ENCODE assay signal across 8 mouse cellular contexts in the genomic region with DNA sequence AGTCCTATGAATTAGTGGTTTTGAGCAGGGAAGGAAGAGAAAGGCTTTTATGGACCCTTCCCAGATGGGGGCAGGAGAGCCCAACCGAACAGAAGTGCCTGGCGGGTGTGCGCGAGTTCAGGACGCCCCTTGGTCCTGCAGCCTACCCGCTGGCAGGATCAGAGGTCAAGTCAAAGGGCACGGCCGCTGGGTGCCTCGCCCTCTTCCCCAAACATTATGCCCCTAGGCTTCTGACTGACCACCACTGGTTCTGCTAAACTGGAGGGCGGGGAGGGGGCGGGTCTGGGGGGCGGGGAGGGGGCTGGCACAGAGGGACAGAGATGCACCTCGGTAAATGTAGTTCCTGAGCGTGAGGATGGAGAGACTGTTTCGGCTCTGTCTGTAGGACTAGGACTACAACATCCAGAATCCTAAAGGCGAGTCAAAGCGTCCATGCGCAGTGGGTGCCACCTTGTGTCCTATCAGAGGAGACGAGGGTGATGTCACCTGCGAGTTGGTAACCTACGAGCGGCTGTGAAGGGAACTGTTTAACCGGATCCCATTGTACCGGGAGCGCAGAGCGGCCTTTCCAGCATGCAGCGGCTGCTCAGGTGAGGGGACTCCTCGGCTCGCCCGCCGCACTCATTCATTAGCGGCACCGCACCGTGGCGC. TPM values are rescaled to one million over a fixed set of nuclear protein-coding genes. Genes with fewer than 3 reads are reported as not detected.
DNase-seq lines count a peak whose midpoint lies in the region; ATAC-seq and TF ChIP-seq lines count a peak whose summit lies in the region.

A gene (plus strand): TSS at position 472 of the 651 bp plus-strand sequence.

- no peaks in the 10 kb centered on the region for H3K27me3 ChIP-seq in embryonic facial prominence, embryonic 15.5 days
- H3K27me3 ChIP-seq in limb, embryonic 14.5 days (ENCODE audit: control insufficient read depth, insufficient read depth, low read length) = no peaks in the 10 kb centered on the region
- H3K27me3 ChIP-seq in midbrain, postnatal 0 days (ENCODE audit: insufficient read depth, low read length) = no peaks in the 10 kb centered on the region

- no peaks in the 10 kb centered on the region for H3K4me1 ChIP-seq in bone marrow, adult 2 months (ENCODE audit: control insufficient read depth, insufficient read depth, low read length)
- H3K4me1 ChIP-seq in embryonic facial prominence, embryonic 15.5 days = peaks cover 29% of the 10 kb centered on the region
- H3K4me1 ChIP-seq in limb, embryonic 14.5 days (ENCODE audit: control insufficient read depth, insufficient read depth, low read length) = peaks cover 14% of the 10 kb centered on the region
- peaks cover 8% of the 10 kb centered on the region for H3K4me1 ChIP-seq in midbrain, postnatal 0 days (ENCODE audit: insufficient read depth, low read length)

- TF ChIP-seq CTCF in bone marrow, adult 2 months (IDR thresholded peaks at IDR 0.05; ENCODE audit: control insufficient read depth, insufficient read depth, low read length) = peak; percentile 16; the same call in 1 of the 2 replicates
- peak; percentile 51 for TF ChIP-seq CTCF in midbrain, postnatal 0 days (IDR thresholded peaks at IDR 0.05)

- no peaks in the 10 kb centered on the region for H3K36me3 ChIP-seq in embryonic facial prominence, embryonic 15.5 days
- no peaks in the 10 kb centered on the region for H3K36me3 ChIP-seq in limb, embryonic 14.5 days (ENCODE audit: control insufficient read depth, insufficient read depth, low read length)
- H3K36me3 ChIP-seq in midbrain, postnatal 0 days (ENCODE audit: insufficient read depth, low read length) = no peaks in the 10 kb centered on the region

- H3K4me2 ChIP-seq in embryonic facial prominence, embryonic 15.5 days (replicated peaks) = peak within 1 kb of the TSS; percentile 80
- peak within 1 kb of the TSS; percentile 97 for H3K4me2 ChIP-seq in limb, embryonic 14.5 days (replicated peaks; ENCODE audit: low read depth, low read length, severe bottlenecking)
- peak within 1 kb of the TSS; percentile 79 for H3K4me2 ChIP-seq in midbrain, postnatal 0 days (ENCODE audit: low read depth, low read length, poor library complexity, severe bottlenecking)

- peak; percentile 99 for DNase-seq in 416B (ENCODE audit: low read depth)
- DNase-seq in heart, adult 8-10 months (ENCODE audit: low spot score) = peak; percentile 97
- DNase-seq in kidney, adult 9 months = peak; percentile 99
- peak; percentile 100 for DNase-seq in limb, embryonic 14.5 days (ENCODE audit: low spot score)
- peak; percentile 100 for DNase-seq in midbrain, postnatal 0 days (ENCODE audit: low spot score)
- peak; percentile 72 to 74 for DNase-seq in spleen, postnatal 14 days (ENCODE audit: low spot score in 2 of 2)

- peak; percentile 88 for TF ChIP-seq POLR2A in bone marrow, adult 2 months (IDR thresholded peaks at IDR 0.05; ENCODE audit: borderline replicate concordance, control insufficient read depth, low read depth, low read length)
- TF ChIP-seq POLR2A in limb, embryonic 14.5 days (IDR thresholded peaks at IDR 0.05; ENCODE audit: borderline replicate concordance, extremely low read depth, insufficient read depth, insufficient read length) = peak; percentile 76; the same call in 1 of the 2 replicates

- ATAC-seq in embryonic facial prominence, embryonic 15.5 days (ENCODE audit: insufficient number of reproducible peaks, low FRiP score, low TSS enrichment, low read depth) = peak; percentile 100
- peak; percentile 100 for ATAC-seq in limb, embryonic 14.5 days (ENCODE audit: low FRiP score, low read depth)
- peak; percentile 100 for ATAC-seq in midbrain, postnatal 0 days (ENCODE audit: low FRiP score)

- peak within 1 kb of the TSS; percentile 78 for H3K9ac ChIP-seq in embryonic facial prominence, embryonic 15.5 days
- H3K9ac ChIP-seq in limb, embryonic 14.5 days (ENCODE audit: low read depth, low read length, severe bottlenecking) = peak within 1 kb of the TSS; percentile 82
- H3K9ac ChIP-seq in midbrain, postnatal 0 days (replicated peaks; ENCODE audit: low read length, poor library complexity, severe bottlenecking) = peak within 1 kb of the TSS; percentile 94

- H3K4me3 ChIP-seq in bone marrow, adult 2 months (replicated peaks; ENCODE audit: control insufficient read depth, low read depth, low read length) = peak within 1 kb of the TSS; percentile 95
- peak within 1 kb of the TSS; percentile 94 for H3K4me3 ChIP-seq in embryonic facial prominence, embryonic 15.5 days (replicated peaks)
- peak within 1 kb of the TSS; percentile 81 for H3K4me3 ChIP-seq in limb, embryonic 14.5 days (replicated peaks; ENCODE audit: low read length)
- peak within 1 kb of the TSS; percentile 92 for H3K4me3 ChIP-seq in midbrain, postnatal 0 days (ENCODE audit: low read depth, low read length)

- peak within 1 kb of the TSS; percentile 79 for H3K27ac ChIP-seq in bone marrow, adult 2 months (ENCODE audit: control insufficient read depth, insufficient read depth, low read depth, low read length, poor library complexity)
- H3K27ac ChIP-seq in embryonic facial prominence, embryonic 15.5 days (replicated peaks) = peak within 1 kb of the TSS; percentile 94
- H3K27ac ChIP-seq in limb, embryonic 14.5 days (replicated peaks; ENCODE audit: low read depth, low read length) = peak within 1 kb of the TSS; percentile 88
- H3K27ac ChIP-seq in midbrain, postnatal 0 days (ENCODE audit: low read depth, low read length) = peak within 1 kb of the TSS; percentile 97

- no peaks in the 10 kb centered on the region for H3K9me3 ChIP-seq in embryonic facial prominence, embryonic 15.5 days (replicated peaks)
- no peaks in the 10 kb centered on the region for H3K9me3 ChIP-seq in limb, embryonic 14.5 days (ENCODE audit: control insufficient read depth, low read length)
- H3K9me3 ChIP-seq in midbrain, postnatal 0 days (ENCODE audit: low read length) = no peaks in the 10 kb centered on the region

- WGBS in bone marrow, adult 2 months = under 1% methylated on average over 35 of the region's 35 CpGs
- under 1% methylated on average over 35 of the region's 35 CpGs for WGBS in embryonic facial prominence, embryonic 15.5 days
- whole genome bisulfite sequencing in limb, embryonic 14.5 days = under 1% methylated on average over 35 of the region's 35 CpGs
- under 1% methylated on average over 35 of the region's 35 CpGs for WGBS in midbrain, postnatal 0 days

RNA-seq across cellular contexts. Expression of the gene that starts here (rescaled TPM):
- polyA plus RNA-seq in bone marrow, adult 2 months (2011; ENCODE audit: insufficient read depth, insufficient read length, low replicate concordance, missing spikeins) = 23.0 and 36.2 TPM in 2 replicates
- 11.7 TPM in 2 replicates for polyA plus RNA-seq in embryonic facial prominence, embryonic 15.5 days (2015; fragmentation: Nextera tagmentation; extraction: Ambion mirVana)
- 10 to 100 TPM; 63.9 to 82.9 (median 76.6) TPM for total RNA-seq in heart, adult 8-10 months (2022)
- 9.3 and 10.7 TPM in 2 replicates for polyA plus RNA-seq in limb, embryonic 14.5 days (2012; rRNA removed)
- 11.3 and 11.8 TPM in 2 replicates for polyA plus RNA-seq in limb, embryonic 14.5 days (2014; fragmentation: Nextera tagmentation; extraction: Ambion mirVana)
- total RNA-seq in midbrain, postnatal 0 days (2014; rRNA removed) = 86.0 and 94.4 TPM in 2 replicates
- 25.8 and 27.3 TPM in 2 replicates for polyA plus RNA-seq in midbrain, postnatal 0 days (2015; fragmentation: Nextera tagmentation; extraction: Ambion mirVana)

Comparison
In these comparisons a context has a peak if more than half of its experiments do, and no peak if none do; other contexts are left out.
1. Peak in every context shown above with its lines: DNase-seq, ATAC-seq, H3K4me3 ChIP-seq and H3K27ac ChIP-seq.